Mouse (Mus musculus): ENCODE data around the gene Nek6.

DNA sequence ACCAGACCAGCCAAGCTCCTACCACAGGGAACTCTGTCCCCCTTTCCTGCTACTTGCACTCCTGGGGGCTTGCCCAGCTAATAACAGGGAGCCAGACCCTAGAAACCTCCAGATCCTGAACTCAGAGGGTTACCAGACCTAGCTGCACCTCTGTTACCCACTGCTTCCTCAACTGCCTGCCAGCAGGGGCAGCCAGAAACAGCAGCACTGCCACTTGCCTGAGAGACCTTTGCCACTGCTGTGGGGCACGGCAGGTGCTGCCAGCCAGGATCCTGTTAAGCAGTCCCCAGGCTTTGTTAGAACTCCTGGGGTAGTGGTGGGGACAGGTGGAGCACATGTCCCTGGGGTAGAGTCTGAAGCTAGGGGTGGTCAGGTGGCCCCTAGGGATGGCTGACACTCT is 30.1 kb downstream of the Nek6 start:
- TF ChIP-seq CTCF (IDR thresholded peaks at IDR 0.05; ENCODE audit: control insufficient read depth, insufficient read depth, insufficient replicate concordance, low read depth, low read length) (no peak), POLR2A (IDR thresholded peaks at IDR 0.05; ENCODE audit: control insufficient read depth, low read depth, low read length) (no peak)
